Mouse (Mus musculus) thymus, postnatal 25 days (tissue): ENCODE data around the gene Arhgef26.

Experiments
- DNase-seq: peaks from one replicate; pipeline ENCODE4 v3.0.0; 2022

Gene Arhgef26

GRCm38 (mm10) chr3:62452961-62453360 lies 114.8 kb downstream of the Arhgef26 start:
- DNase-seq = no peak

GRCm38 (mm10) chr3:62454096-62454495 lies 116.0 kb downstream of the Arhgef26 start:
- DNase-seq = no peak

- no peak for DNase-seq
These were observed 117.7 kb downstream of the Arhgef26 start for GRCm38 (mm10) chr3:62455854-62456253.

DNA sequence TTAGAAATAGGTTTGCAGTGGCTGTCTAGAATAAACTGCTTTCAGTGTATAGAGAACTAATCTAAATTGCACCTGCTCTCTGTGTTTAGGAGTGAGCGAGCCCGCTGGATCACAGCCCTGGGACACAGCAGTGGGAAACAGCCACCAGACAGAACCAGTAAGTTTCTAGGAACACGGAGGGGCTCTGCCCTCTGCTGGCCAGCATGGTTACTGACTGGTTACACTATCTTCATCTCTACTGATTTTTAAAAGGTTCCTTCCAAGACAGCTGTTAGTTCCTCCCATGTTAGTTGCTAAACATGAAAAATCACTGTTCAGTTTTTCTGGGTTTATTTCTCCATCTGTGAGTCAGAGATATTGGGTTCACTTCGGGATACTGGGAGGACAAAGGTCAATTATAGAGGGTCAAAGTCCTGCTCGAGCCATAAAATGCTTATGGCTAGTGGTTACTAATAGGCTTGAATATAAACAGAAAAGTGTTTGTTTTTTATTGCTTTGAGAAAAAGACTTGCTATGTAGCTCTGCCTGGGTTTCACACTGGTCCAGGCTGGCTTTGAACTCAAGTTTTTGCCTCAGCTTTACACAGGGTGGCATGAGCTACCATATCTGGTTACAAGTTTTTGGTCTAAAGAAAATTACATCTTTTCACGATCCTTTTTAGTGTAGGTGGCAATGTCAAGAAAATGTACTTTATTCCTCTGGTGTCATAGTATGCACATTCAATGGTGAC lies 120.3 kb downstream of the Arhgef26 start:
- DNase-seq = peak; percentile 26

- DNase-seq = no peak
These were observed 121.3 kb downstream of the Arhgef26 start for GRCm38 (mm10) chr3:62459483-62459882.

- no peak for DNase-seq
These were observed 126.1 kb downstream of the Arhgef26 start for GRCm38 (mm10) chr3:62464276-62464675.

DNA sequence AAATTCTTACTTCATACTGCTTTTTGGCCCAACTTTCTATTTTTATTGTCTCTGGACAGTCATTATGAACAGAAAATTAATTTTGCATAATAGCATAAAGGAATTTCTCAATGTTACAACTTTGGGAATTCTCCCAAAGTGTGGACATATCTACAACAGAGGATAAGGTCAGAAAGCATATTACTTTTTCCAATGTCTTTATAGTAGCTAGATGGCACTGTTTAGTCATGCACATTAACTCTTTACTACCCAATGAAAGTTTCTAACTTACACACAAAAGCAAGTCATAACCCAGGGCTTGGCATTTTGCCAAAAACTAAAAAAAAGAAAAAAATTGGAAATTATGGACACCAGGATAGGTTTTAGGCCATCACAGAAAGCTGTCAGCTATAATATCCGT lies 132.0 kb downstream of the Arhgef26 start:
- no peak for DNase-seq

- no peak for DNase-seq
These were observed 146.2 kb downstream of the Arhgef26 start for GRCm38 (mm10) chr3:62484340-62484739.

GRCm38 (mm10) chr3:62492568-62492967 lies 154.4 kb downstream of the Arhgef26 start:
- no peak for DNase-seq

GRCm38 (mm10) chr3:62499327-62499726 lies 161.2 kb downstream of the Arhgef26 start:
- DNase-seq = no peak

GRCm38 (mm10) chr3:62505166-62505900 lies 167.2 kb downstream of the Arhgef26 start:
- DNase-seq = no peak

GRCm38 (mm10) chr3:62506488-62507205 lies 168.5 kb downstream of the Arhgef26 start, which contains the start of gene Dhx36:
Gene Dhx36 (minus strand): TSS chr3:62507004.
- DNase-seq = peak; percentile 95

DNA sequence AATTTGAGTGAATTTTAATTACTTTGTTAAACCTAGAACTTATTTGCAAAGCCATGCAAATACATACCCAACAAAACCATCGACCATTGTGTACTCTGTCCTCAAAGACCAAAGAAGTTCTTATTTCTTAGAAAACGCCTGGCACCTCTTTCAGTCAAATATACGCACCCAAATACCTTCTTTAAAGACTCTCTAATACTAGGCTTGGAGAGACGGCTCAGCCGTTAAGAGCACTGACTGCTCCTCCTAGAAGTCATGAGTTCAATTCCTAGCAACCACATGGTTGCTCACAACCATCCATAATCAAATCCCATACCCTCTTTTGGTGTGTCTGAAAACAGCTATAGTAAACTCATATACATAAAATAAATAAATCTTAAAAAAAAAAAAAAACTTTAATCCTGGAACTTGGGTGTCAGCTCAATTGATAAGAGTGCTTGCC lies 169.1 kb downstream of the Arhgef26 start:
- no peak for DNase-seq
